Mouse (Mus musculus): ENCODE data around the gene Eloa. TPM values are rescaled to one million over a fixed set of nuclear protein-coding genes. Genes with fewer than 3 reads are reported as not detected.

Gene Eloa
- total and polyA plus RNA-seq, 2 experiments from 2014 or later, result 20.5 to 28.2 TPM

GRCm38 (mm10) chr4:136030968-136031909 is 9.7 kb upstream of the Eloa start:
- H3K27me3 ChIP-seq (ENCODE audit: control insufficient read depth, insufficient read depth, low read length), result no peaks in the 10 kb centered on the region
- no peaks in the 10 kb centered on the region for H3K36me3 ChIP-seq (replicated peaks; ENCODE audit: control insufficient read depth, insufficient read depth, low read length)
- no peak overlapping the region for H3K4me3 ChIP-seq (ENCODE audit: low read depth, low read length)
- no peaks in the 10 kb centered on the region for H3K9me3 ChIP-seq (replicated peaks; ENCODE audit: control insufficient read depth, low read length)
- ATAC-seq (ENCODE audit: insufficient read depth, low read depth) (peak; percentile 86), DNase-seq (ENCODE audit: low spot score) (peak; percentile 60)
- H3K4me1 ChIP-seq (ENCODE audit: control insufficient read depth, insufficient read depth), result no peaks in the 10 kb centered on the region
- TF ChIP-seq EP300 (IDR thresholded peaks at IDR 0.05; ENCODE audit: low read depth), result no peak
- no peak for TF ChIP-seq CTCF (IDR thresholded peaks at IDR 0.05; ENCODE audit: low read depth)
- 5% methylated on average over 8 of the region's 8 CpGs for WGBS
- no peak overlapping the region for H3K9ac ChIP-seq (replicated peaks; ENCODE audit: low read depth, low read length)
- H3K27ac ChIP-seq (ENCODE audit: low read depth), result peak overlapping the region; percentile 68
- H3K4me2 ChIP-seq (ENCODE audit: low read depth, low read length), result peak overlapping the region; percentile 27; the same call in 1 of the 2 replicates

GRCm38 (mm10) chr4:136028689-136029088 is 7.1 kb upstream of the Eloa start:
- no peak for DNase-seq (ENCODE audit: low spot score)
- WGBS, result 71% methylated on average over 5 of the region's 5 CpGs
- H3K4me3 ChIP-seq (ENCODE audit: low read depth, low read length), result no peak overlapping the region
- no peaks in the 10 kb centered on the region for H3K4me1 ChIP-seq (ENCODE audit: control insufficient read depth, insufficient read depth)
- no peak for ATAC-seq (ENCODE audit: insufficient read depth, low read depth)
- H3K27me3 ChIP-seq (ENCODE audit: control insufficient read depth, insufficient read depth, low read length), result no peaks in the 10 kb centered on the region
- no peaks in the 10 kb centered on the region for H3K9me3 ChIP-seq (replicated peaks; ENCODE audit: control insufficient read depth, low read length)
- H3K4me2 ChIP-seq (ENCODE audit: low read depth, low read length), result peak overlapping the region; percentile 20; the same call in 1 of the 2 replicates
- no peak overlapping the region for H3K9ac ChIP-seq (replicated peaks; ENCODE audit: low read depth, low read length)
- no peaks in the 10 kb centered on the region for H3K36me3 ChIP-seq (replicated peaks; ENCODE audit: control insufficient read depth, insufficient read depth, low read length)
- TF ChIP-seq CTCF (IDR thresholded peaks at IDR 0.05; ENCODE audit: low read depth) (no peak), EP300 (IDR thresholded peaks at IDR 0.05; ENCODE audit: low read depth) (no peak)
- no peak overlapping the region for H3K27ac ChIP-seq (ENCODE audit: low read depth)

DNA sequence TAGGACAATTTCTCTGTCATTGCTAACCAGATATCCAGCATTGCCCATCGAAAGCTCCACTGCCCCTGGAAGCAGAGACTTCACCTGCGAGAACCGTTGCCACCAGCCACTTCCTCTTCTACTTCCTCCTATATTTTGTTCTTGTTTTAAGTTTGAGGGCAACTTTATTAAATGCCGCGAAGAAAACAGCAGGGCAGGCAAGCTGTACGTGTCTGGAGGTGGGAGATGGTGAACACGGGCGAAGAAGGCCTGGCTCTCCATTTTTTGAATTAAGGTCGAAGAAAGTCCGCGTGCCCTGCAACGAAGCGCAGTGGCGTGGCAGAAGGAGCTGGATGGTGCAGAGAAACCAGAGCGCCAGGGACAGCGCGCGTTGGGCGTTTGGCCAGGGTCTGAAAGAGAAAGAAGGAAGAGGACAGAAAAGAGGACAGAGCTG is 6.6 kb upstream of the Eloa start:
- peak overlapping the region; percentile 9; the same call in 1 of the 2 replicates for H3K27ac ChIP-seq (ENCODE audit: low read depth)
- no peaks in the 10 kb centered on the region for H3K4me1 ChIP-seq (ENCODE audit: control insufficient read depth, insufficient read depth)
- TF ChIP-seq EP300 (IDR thresholded peaks at IDR 0.05; ENCODE audit: low read depth) (no peak), CTCF (IDR thresholded peaks at IDR 0.05; ENCODE audit: low read depth) (no peak)
- H3K9ac ChIP-seq (replicated peaks; ENCODE audit: low read depth, low read length), result no peak overlapping the region
- 77% methylated on average over 19 of the region's 19 CpGs for WGBS
- no peaks in the 10 kb centered on the region for H3K27me3 ChIP-seq (ENCODE audit: control insufficient read depth, insufficient read depth, low read length)
- no peaks in the 10 kb centered on the region for H3K9me3 ChIP-seq (replicated peaks; ENCODE audit: control insufficient read depth, low read length)
- H3K4me3 ChIP-seq (ENCODE audit: low read depth, low read length), result no peak overlapping the region
- DNase-seq (ENCODE audit: low spot score) (no peak), ATAC-seq (ENCODE audit: insufficient read depth, low read depth) (no peak)
- H3K4me2 ChIP-seq (ENCODE audit: low read depth, low read length), result peak overlapping the region; percentile 20; the same call in 1 of the 2 replicates
- H3K36me3 ChIP-seq (replicated peaks; ENCODE audit: control insufficient read depth, insufficient read depth, low read length), result no peaks in the 10 kb centered on the region

DNA sequence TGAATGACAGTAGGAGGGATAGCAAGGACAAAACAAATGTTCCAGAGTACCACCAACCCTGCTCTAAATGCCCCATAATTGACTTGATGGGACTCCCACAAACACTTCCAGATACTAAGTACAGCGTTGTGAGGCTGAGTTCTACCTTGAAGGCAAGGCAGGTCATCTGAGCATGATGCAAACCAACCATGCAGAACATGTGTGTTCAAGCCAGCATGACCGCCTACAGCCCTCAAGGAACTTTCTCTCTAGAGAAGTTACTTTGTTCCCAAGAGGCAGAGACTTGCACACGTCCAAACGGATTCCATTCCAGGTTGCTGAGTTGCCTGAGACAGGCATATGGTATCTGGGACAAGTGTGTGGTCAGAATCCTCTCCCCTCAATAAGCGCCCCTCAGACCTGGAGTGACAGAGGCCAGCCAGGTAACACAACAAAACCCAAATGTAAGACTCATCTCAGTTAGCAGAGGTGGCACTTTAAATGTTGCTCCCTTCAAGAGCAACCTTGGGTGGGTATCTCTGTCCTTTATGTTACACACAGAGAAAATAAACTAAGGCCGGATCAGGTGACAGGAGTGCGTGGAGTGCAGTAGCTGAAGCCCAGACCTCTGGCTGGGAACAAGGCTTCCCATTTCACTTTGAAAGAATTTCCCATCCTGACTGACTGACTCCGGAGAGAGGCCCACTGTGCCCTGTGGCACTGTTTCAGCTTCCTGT is 6.0 kb upstream of the Eloa start:
- no peaks in the 10 kb centered on the region for H3K4me1 ChIP-seq (ENCODE audit: control insufficient read depth, insufficient read depth)
- DNase-seq (ENCODE audit: low spot score), result no peak
- no peak overlapping the region for H3K4me2 ChIP-seq (ENCODE audit: low read depth, low read length)
- no peaks in the 10 kb centered on the region for H3K36me3 ChIP-seq (replicated peaks; ENCODE audit: control insufficient read depth, insufficient read depth, low read length)
- H3K9me3 ChIP-seq (replicated peaks; ENCODE audit: control insufficient read depth, low read length), result no peaks in the 10 kb centered on the region
- no peak overlapping the region for H3K27ac ChIP-seq (ENCODE audit: low read depth)
- 69% methylated on average over 8 of the region's 8 CpGs for WGBS
- H3K9ac ChIP-seq (replicated peaks; ENCODE audit: low read depth, low read length), result no peak overlapping the region
- H3K4me3 ChIP-seq (ENCODE audit: low read depth, low read length), result no peak overlapping the region
- H3K27me3 ChIP-seq (ENCODE audit: control insufficient read depth, insufficient read depth, low read length), result no peaks in the 10 kb centered on the region
- TF ChIP-seq EP300 (IDR thresholded peaks at IDR 0.05; ENCODE audit: low read depth) (no peak), CTCF (IDR thresholded peaks at IDR 0.05; ENCODE audit: low read depth) (no peak)
- ATAC-seq (ENCODE audit: insufficient read depth, low read depth), result no peak

- H3K4me2 ChIP-seq (ENCODE audit: low read depth, low read length), result no peak overlapping the region
- H3K36me3 ChIP-seq (replicated peaks; ENCODE audit: control insufficient read depth, insufficient read depth, low read length), result no peaks in the 10 kb centered on the region
- WGBS, result 83% methylated on average over 1 of the region's 1 CpGs
- no peak overlapping the region for H3K4me3 ChIP-seq (ENCODE audit: low read depth, low read length)
- H3K4me1 ChIP-seq (ENCODE audit: control insufficient read depth, insufficient read depth), result 0 out of 2 replicates have a peak, but pooled peaks cover 4% of the 10 kb centered on the region
- DNase-seq (ENCODE audit: low spot score) (no peak), ATAC-seq (ENCODE audit: insufficient read depth, low read depth) (no peak)
- TF ChIP-seq EP300 (IDR thresholded peaks at IDR 0.05; ENCODE audit: low read depth) (no peak), CTCF (IDR thresholded peaks at IDR 0.05; ENCODE audit: low read depth) (no peak)
- H3K9ac ChIP-seq (replicated peaks; ENCODE audit: low read depth, low read length), result no peak overlapping the region
- no peaks in the 10 kb centered on the region for H3K9me3 ChIP-seq (replicated peaks; ENCODE audit: control insufficient read depth, low read length)
- H3K27me3 ChIP-seq (ENCODE audit: control insufficient read depth, insufficient read depth, low read length), result no peaks in the 10 kb centered on the region
- H3K27ac ChIP-seq (ENCODE audit: low read depth), result no peak overlapping the region
Observed at GRCm38 (mm10) chr4:136025350-136025749, 3.8 kb upstream of the Eloa start.

Measured in heart, postnatal 0 days (tissue).